Mouse (Mus musculus): ENCODE results near the gene Cacna1d.

Cacna1d gene

GRCm38 (mm10) chr14:30327051-30327450 is 164.2 kb downstream of the Cacna1d start:
- DNase-seq = no peak

- peak; percentile 26 for DNase-seq
Observed at GRCm38 (mm10) chr14:30326226-30326625, 165.0 kb downstream of the Cacna1d start.

GRCm38 (mm10) chr14:30324994-30325393 is 166.3 kb downstream of the Cacna1d start:
- DNase-seq = peak; percentile 15

GRCm38 (mm10) chr14:30318715-30319437 is 172.4 kb downstream of the Cacna1d start:
- no peak for DNase-seq

- DNase-seq = no peak
Observed at GRCm38 (mm10) chr14:30318293-30318692, 173.0 kb downstream of the Cacna1d start.

- no peak for DNase-seq
Observed at GRCm38 (mm10) chr14:30317616-30318015, 173.6 kb downstream of the Cacna1d start.

- peak; percentile 58 for DNase-seq
Observed at GRCm38 (mm10) chr14:30311206-30311889, 179.9 kb downstream of the Cacna1d start.

- no peak for DNase-seq
Observed at GRCm38 (mm10) chr14:30310236-30310635, 181.0 kb downstream of the Cacna1d start.

- no peak for DNase-seq
Observed at GRCm38 (mm10) chr14:30306221-30306620, 185.0 kb downstream of the Cacna1d start.

- DNase-seq = no peak
Observed at GRCm38 (mm10) chr14:30299946-30300345, 191.3 kb downstream of the Cacna1d start.

GRCm38 (mm10) chr14:30297492-30297891 is 193.8 kb downstream of the Cacna1d start:
- DNase-seq = no peak

GRCm38 (mm10) chr14:30292135-30292463 is 199.2 kb downstream of the Cacna1d start:
- DNase-seq = no peak

- peak; percentile 17 for DNase-seq
Observed at GRCm38 (mm10) chr14:30291389-30292134, 199.7 kb downstream of the Cacna1d start.

- DNase-seq = no peak
Observed at GRCm38 (mm10) chr14:30284446-30284845, 206.8 kb downstream of the Cacna1d start.

- DNase-seq = no peak
Observed at GRCm38 (mm10) chr14:30284022-30284421, 207.2 kb downstream of the Cacna1d start.

GRCm38 (mm10) chr14:30275572-30275971 is 215.7 kb downstream of the Cacna1d start:
- DNase-seq = no peak

GRCm38 (mm10) chr14:30272976-30273375 is 218.3 kb downstream of the Cacna1d start:
- no peak for DNase-seq

GRCm38 (mm10) chr14:30272523-30272922 is 218.7 kb downstream of the Cacna1d start:
- no peak for DNase-seq

GRCm38 (mm10) chr14:30271856-30272255 is 219.4 kb downstream of the Cacna1d start:
- DNase-seq = no peak

- DNase-seq = no peak
Observed at GRCm38 (mm10) chr14:30270350-30270749, 220.9 kb downstream of the Cacna1d start.

- peak; percentile 45 for DNase-seq
Observed at GRCm38 (mm10) chr14:30265728-30266127, 225.5 kb downstream of the Cacna1d start.

GRCm38 (mm10) chr14:30261561-30262251 is 229.5 kb downstream of the Cacna1d start:
- DNase-seq = no peak

- DNase-seq = no peak
Observed at GRCm38 (mm10) chr14:30257626-30258025, 233.6 kb downstream of the Cacna1d start.
